Mouse (Mus musculus): ENCODE measurements around the gene Rreb1. TPM values are rescaled to one million over a fixed set of nuclear protein-coding genes. Genes with fewer than 3 reads are reported as not detected.

Rreb1 gene
- polyA plus RNA-seq, 1 experiment from 2014 or later, result 4.5 TPM

DNA sequence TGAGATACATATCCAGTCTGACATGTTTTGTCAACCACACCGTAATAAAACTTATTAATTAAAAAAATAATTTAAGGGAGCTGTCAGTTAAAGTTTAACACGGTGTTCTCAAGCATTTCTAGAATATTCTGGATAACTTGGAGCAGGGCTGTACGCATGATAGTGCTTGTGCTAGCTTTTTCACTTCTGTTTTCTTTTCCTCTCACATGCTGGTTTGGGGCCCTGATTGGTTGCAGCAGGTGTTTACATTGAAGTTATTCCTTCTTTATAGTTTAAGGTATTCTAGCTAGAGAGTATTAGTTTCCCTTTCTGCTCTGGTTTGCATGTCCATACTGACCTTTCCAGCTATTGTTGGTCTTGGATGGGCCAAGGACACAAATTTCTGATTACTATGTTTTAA lies 82.6 kb downstream of the Rreb1 start:
- DNase-seq (ENCODE audit: low spot score), result no peak
- Histone ChIP-seq H3K4me3 (no peak overlapping the region), H3K4me1 (peaks cover 49% of the 10 kb centered on the region), H3K36me3 (no peaks in the 10 kb centered on the region), H3K27ac (replicated peaks) (no peak overlapping the region), H3K9me3 (replicated peaks) (no peaks in the 10 kb centered on the region), H3K27me3 (ENCODE audit: low read depth, poor library complexity, severe bottlenecking) (peaks cover 29% of the 10 kb centered on the region)
- 92% methylated on average over 3 of the region's 3 CpGs for WGBS

GRCm38 (mm10) chr13:37862492-37862891 lies 84.3 kb downstream of the Rreb1 start:
- Histone ChIP-seq H3K36me3 (no peaks in the 10 kb centered on the region), H3K9me3 (replicated peaks) (no peaks in the 10 kb centered on the region), H3K27me3 (ENCODE audit: low read depth, poor library complexity, severe bottlenecking) (peaks cover 18% of the 10 kb centered on the region; the same call in 1 of the 2 replicates), H3K4me3 (no peak overlapping the region), H3K4me1 (peaks cover 49% of the 10 kb centered on the region), H3K27ac (replicated peaks) (peak overlapping the region; percentile 46; the same call in 1 of the 2 replicates)
- WGBS, result 32% methylated on average over 6 of the region's 6 CpGs
- no peak for DNase-seq (ENCODE audit: low spot score)

DNA sequence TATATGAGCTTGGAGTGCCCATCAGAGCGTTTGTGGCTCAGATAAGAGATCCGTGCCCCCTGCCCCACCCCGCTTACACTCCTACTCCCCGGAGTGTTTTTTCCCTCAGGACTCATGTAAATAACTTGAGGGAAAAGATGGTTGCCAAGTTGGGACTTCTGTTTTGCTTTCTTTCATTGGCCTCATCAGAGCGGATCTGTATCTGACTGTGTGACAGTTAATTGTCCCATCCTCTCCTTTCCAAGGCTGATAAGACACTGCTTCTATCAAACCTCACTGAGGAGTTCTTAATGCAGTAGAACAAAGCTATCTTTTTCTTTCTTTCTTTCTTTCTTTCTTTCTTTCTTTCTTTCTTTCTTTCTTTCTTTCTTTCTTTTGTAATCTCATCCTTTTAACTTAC lies 85.4 kb downstream of the Rreb1 start:
- Histone ChIP-seq H3K9me3 (replicated peaks) (no peaks in the 10 kb centered on the region), H3K27ac (replicated peaks) (no peak overlapping the region)
- WGBS, result 90% methylated on average over 5 of the region's 5 CpGs

DNA sequence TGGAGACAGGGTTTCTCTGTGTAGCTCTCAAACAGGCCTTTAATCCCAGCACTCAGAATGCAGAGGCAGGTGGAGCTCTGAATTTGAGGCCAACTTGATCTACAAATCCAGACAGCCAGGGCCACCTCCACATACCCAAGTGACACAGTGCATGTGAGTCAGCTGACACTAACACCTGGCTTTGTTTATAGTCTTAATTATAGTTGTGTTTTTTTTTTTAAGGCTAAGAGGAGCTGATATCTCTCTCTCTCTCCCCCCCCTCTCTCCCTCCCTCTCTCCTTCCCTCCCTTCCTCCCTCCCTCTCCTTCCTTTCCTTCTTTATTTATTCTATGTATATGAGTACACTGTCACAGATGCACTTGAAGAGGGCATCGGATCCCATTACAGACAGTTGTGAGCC lies 86.5 kb downstream of the Rreb1 start:
- no peaks in the 10 kb centered on the region for H3K36me3 ChIP-seq
- H3K27me3 ChIP-seq (ENCODE audit: low read depth, poor library complexity, severe bottlenecking), result peaks cover 2% of the 10 kb centered on the region; the same call in 1 of the 2 replicates
- 97% methylated on average over 1 of the region's 1 CpGs for WGBS
- DNase-seq (ENCODE audit: low spot score), result no peak
- no peaks in the 10 kb centered on the region for H3K9me3 ChIP-seq (replicated peaks)
- H3K27ac ChIP-seq (replicated peaks), result no peak overlapping the region
- H3K4me1 ChIP-seq, result peaks cover 35% of the 10 kb centered on the region
- no peak overlapping the region for H3K4me3 ChIP-seq

More for the DNA sequence above, 85.4 kb downstream of the Rreb1 start:
- peaks cover 38% of the 10 kb centered on the region for H3K4me1 ChIP-seq
- H3K27me3 ChIP-seq (ENCODE audit: low read depth, poor library complexity, severe bottlenecking), result peaks cover 13% of the 10 kb centered on the region; the same call in 1 of the 2 replicates
- no peaks in the 10 kb centered on the region for H3K36me3 ChIP-seq
- H3K4me3 ChIP-seq, result no peak overlapping the region
- no peak for DNase-seq (ENCODE audit: low spot score)

- Histone ChIP-seq H3K27ac (replicated peaks) (no peak overlapping the region), H3K4me3 (no peak overlapping the region), H3K27me3 (ENCODE audit: low read depth, poor library complexity, severe bottlenecking) (no peaks in the 10 kb centered on the region), H3K9me3 (replicated peaks) (no peaks in the 10 kb centered on the region), H3K36me3 (no peaks in the 10 kb centered on the region), H3K4me1 (peaks cover 35% of the 10 kb centered on the region)
- WGBS, result 72% methylated on average over 5 of the region's 5 CpGs
- DNase-seq (ENCODE audit: low spot score), result no peak
Observed at GRCm38 (mm10) chr13:37866296-37866695, 88.1 kb downstream of the Rreb1 start.

DNA sequence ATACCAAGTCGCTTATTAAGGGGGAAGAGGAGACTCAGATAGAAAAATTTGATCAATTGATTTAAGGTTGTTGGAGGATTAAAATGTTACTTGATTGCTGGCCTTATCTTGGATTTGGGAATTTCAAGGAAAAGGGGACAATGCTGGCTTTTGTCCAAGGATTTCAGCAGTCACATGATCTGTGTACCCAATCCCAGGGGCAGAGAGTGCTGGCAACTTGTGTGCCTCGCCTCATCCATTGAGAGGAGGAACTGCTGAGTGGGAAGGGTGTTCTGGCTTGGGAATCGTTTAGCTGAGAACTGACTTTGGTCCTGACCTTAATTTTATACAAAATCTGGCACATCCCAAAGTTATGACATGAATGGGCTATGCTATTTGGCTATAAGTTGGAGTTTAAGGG lies 88.6 kb downstream of the Rreb1 start:
- H3K4me1 ChIP-seq, result peaks cover 31% of the 10 kb centered on the region
- no peak overlapping the region for H3K27ac ChIP-seq (replicated peaks)
- H3K27me3 ChIP-seq (ENCODE audit: low read depth, poor library complexity, severe bottlenecking), result no peaks in the 10 kb centered on the region
- DNase-seq (ENCODE audit: low spot score), result no peak
- no peaks in the 10 kb centered on the region for H3K9me3 ChIP-seq (replicated peaks)
- no peak overlapping the region for H3K4me3 ChIP-seq
- WGBS, result 52% methylated on average over 3 of the region's 3 CpGs
- H3K36me3 ChIP-seq, result no peaks in the 10 kb centered on the region

DNA sequence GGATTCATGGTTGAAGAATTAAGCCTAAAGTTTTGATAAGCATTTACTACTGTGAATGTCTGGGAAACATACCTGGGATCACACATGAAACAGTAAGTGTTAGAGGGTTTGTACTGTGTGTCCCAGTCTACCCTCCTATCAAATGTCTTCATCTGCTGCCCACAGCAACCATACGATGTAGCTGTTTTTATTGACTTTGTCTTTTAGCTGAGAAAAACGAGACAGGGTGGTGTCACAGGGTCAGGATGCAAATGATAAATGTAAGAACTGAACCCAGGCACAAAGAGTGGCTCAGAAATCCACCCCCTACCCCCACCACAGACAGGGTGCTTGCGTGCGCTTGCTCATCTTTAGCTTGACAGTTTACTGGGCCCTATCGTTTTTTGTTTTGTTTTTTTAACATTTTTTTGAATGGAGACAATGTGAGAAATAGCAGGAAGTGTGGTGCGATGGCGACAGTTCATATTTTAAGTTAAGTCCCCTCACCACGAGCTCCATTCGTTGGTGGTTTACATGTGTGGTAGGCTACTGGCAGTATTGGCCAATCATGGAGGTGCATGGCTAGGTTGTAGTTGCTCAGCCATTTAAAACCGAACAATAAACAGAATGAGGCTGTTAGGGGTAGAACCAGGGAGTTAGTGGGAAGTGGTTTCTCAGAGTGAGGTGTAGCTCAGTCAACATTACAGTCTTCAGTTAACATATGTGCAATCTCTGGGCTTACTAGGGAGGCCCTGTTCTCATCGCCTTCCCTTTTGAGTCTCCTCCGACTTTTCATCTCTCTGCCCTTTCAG lies 92.1 kb downstream of the Rreb1 start:
- WGBS, result 90% methylated on average over 12 of the region's 12 CpGs

GRCm38 (mm10) chr13:37872142-37872835 lies 94.1 kb downstream of the Rreb1 start:
- DNase-seq (ENCODE audit: low spot score), result no peak
- Histone ChIP-seq H3K27me3 (ENCODE audit: low read depth, poor library complexity, severe bottlenecking) (no peaks in the 10 kb centered on the region), H3K36me3 (no peaks in the 10 kb centered on the region), H3K27ac (replicated peaks) (no peak overlapping the region), H3K4me1 (peaks cover 11% of the 10 kb centered on the region), H3K4me3 (no peak overlapping the region), H3K9me3 (replicated peaks) (no peaks in the 10 kb centered on the region)
- WGBS, result 92% methylated on average over 2 of the region's 2 CpGs

More for the DNA sequence above, 92.1 kb downstream of the Rreb1 start:
- no peak overlapping the region for H3K4me3 ChIP-seq
- no peaks in the 10 kb centered on the region for H3K27me3 ChIP-seq (ENCODE audit: low read depth, poor library complexity, severe bottlenecking)
- H3K4me1 ChIP-seq, result peaks cover 23% of the 10 kb centered on the region
- no peaks in the 10 kb centered on the region for H3K9me3 ChIP-seq (replicated peaks)
- no peaks in the 10 kb centered on the region for H3K36me3 ChIP-seq
- H3K27ac ChIP-seq (replicated peaks), result no peak overlapping the region
- DNase-seq (ENCODE audit: low spot score), result no peak

DNA sequence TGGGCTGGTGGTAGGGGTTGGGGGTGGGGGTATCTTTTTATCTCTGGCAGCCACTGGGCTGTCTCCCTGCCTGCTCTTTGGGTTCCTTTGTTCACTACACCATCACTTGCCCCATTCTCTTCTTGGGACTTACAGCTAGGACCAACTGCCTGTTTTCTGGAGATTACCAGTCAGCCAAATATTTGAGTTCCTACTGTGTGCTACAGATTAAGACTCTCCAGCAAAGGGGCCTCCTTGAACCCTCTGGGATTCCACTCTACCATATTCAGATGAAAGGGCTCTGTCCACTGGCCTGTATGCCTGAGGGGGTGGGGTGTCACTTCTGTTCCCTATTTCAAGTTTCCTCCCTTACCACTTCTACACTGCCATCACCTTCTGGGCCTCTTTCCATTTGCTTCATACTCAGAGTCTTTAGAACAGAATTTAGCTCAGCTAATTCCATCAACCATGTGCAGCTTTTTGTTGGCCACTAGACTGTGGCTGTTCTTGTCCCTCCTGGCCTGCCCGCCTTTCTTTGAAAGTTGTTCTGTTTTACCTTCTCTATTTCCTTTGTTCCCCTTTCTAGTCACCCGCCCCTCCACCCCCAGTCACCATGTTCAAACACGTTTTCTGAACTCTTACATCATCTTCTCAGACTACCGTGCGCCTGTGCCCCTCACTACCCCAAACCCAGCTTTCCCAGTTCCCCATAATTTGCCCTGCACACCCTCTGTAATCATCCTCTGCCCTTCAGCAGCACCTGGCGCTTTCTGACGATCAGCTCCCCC lies 95.1 kb downstream of the Rreb1 start:
- Histone ChIP-seq H3K36me3 (no peaks in the 10 kb centered on the region), H3K27ac (replicated peaks) (0 out of 2 replicates have a peak overlapping the region, but pooled peaks have one; percentile 28), H3K27me3 (ENCODE audit: low read depth, poor library complexity, severe bottlenecking) (no peaks in the 10 kb centered on the region), H3K9me3 (replicated peaks) (no peaks in the 10 kb centered on the region), H3K4me3 (no peak overlapping the region), H3K4me1 (peaks cover 10% of the 10 kb centered on the region)
- no peak for DNase-seq (ENCODE audit: low spot score)
- WGBS, result 79% methylated on average over 7 of the region's 7 CpGs

- 87% methylated on average over 2 of the region's 2 CpGs for WGBS
- no peak overlapping the region for H3K27ac ChIP-seq (replicated peaks)
- no peak overlapping the region for H3K4me3 ChIP-seq
- H3K36me3 ChIP-seq, result no peaks in the 10 kb centered on the region
- peaks cover 26% of the 10 kb centered on the region for H3K4me1 ChIP-seq
- no peaks in the 10 kb centered on the region for H3K9me3 ChIP-seq (replicated peaks)
- DNase-seq (ENCODE audit: low spot score), result no peak
- H3K27me3 ChIP-seq (ENCODE audit: low read depth, poor library complexity, severe bottlenecking), result no peaks in the 10 kb centered on the region
Observed at GRCm38 (mm10) chr13:37875919-37876318, 97.7 kb downstream of the Rreb1 start.

DNA sequence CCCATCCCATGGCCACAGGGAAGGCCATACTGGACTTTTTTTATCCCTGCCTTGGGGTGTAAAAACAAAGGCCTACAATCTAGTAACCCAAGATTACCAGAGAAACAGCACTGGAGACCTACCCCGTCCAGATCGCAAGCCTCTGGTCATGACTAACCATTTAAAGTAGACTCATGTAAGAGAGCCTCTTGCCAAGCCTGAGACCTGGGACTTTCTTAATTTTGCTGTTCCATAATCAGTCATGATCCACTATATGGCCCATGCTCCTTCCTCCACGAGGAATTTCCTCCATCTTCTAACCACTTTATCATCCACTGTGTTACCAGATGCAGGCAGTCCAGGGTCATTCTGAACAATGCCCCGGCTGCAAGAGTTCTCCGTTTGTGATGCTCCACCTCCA lies 98.2 kb downstream of the Rreb1 start:
- Histone ChIP-seq H3K9me3 (replicated peaks) (no peaks in the 10 kb centered on the region), H3K36me3 (no peaks in the 10 kb centered on the region), H3K4me1 (peaks cover 26% of the 10 kb centered on the region), H3K4me3 (no peak overlapping the region), H3K27me3 (ENCODE audit: low read depth, poor library complexity, severe bottlenecking) (no peaks in the 10 kb centered on the region), H3K27ac (replicated peaks) (no peak overlapping the region)
- WGBS, result 79% methylated on average over 5 of the region's 5 CpGs
- DNase-seq (ENCODE audit: low spot score), result no peak

- Histone ChIP-seq H3K36me3 (no peaks in the 10 kb centered on the region), H3K4me1 (peaks cover 26% of the 10 kb centered on the region), H3K27me3 (ENCODE audit: low read depth, poor library complexity, severe bottlenecking) (no peaks in the 10 kb centered on the region), H3K4me3 (no peak overlapping the region), H3K27ac (replicated peaks) (no peak overlapping the region), H3K9me3 (replicated peaks) (no peaks in the 10 kb centered on the region)
- DNase-seq (ENCODE audit: low spot score), result no peak
- 71% methylated on average over 4 of the region's 4 CpGs for WGBS
Observed at GRCm38 (mm10) chr13:37876836-37877235, 98.6 kb downstream of the Rreb1 start.

Data from midbrain, embryonic 10.5 days (tissue).